Mouse (Mus musculus) effector memory CD4-positive, alpha-beta T cell, adult 7 months (primary cell): ENCODE data around the gene Gm28308. TPM values are rescaled to one million over a fixed set of nuclear protein-coding genes. Genes with fewer than 3 reads are reported as not detected.

ENCODE experiments used
- polyA plus RNA-seq: library from polyadenylated mRNA; unstranded; fragments of 100-300 nt; shearing (Covaris generic); gene quantifications from one replicate; pipeline ENCODE4 v1.2.1, GENCODE M21; 2017

The Gm28308 gene
- polyA plus RNA-seq, 1 experiment from 2014 or later = not detected

Other genes starting within 250 kb of the Gm28308 start
- gene Skap2, start 200.8 kb downstream of the Gm28308 start, polyA plus RNA-seq = 14.2 TPM
- gene Hoxa1, start 55.0 kb downstream of the Gm28308 start, polyA plus RNA-seq = not detected
- not detected for gene Hoxa2, start 48.5 kb downstream of the Gm28308 start, polyA plus RNA-seq
- gene 5730596B20Rik, start 35.8 kb downstream of the Gm28308 start, polyA plus RNA-seq = not detected
- gene Hoxa4, start 21.6 kb downstream of the Gm28308 start, polyA plus RNA-seq = not detected
- not detected for gene Hoxa5, start 8.8 kb downstream of the Gm28308 start, polyA plus RNA-seq
- not detected for gene Hoxa6, start 4.6 kb downstream of the Gm28308 start, polyA plus RNA-seq
- gene Hoxa3, start within 50 bp of the Gm28308 start, polyA plus RNA-seq = not detected
- gene Hoxa7, start 8.5 kb upstream of the Gm28308 start, polyA plus RNA-seq = 1.9 TPM
- gene Hoxa9, start 17.8 kb upstream of the Gm28308 start, polyA plus RNA-seq = 0.90 TPM
- not detected for gene Hoxa10, start 27.5 kb upstream of the Gm28308 start, polyA plus RNA-seq
- not detected for gene Hoxa11, start 32.5 kb upstream of the Gm28308 start, polyA plus RNA-seq
- gene Hoxa13, start 47.5 kb upstream of the Gm28308 start, polyA plus RNA-seq = not detected
- gene Evx1, start 100.2 kb upstream of the Gm28308 start, polyA plus RNA-seq = 0.55 TPM